Mouse (Mus musculus) liver, adult 2 months (tissue): Measurements from ENCODE around the gene Rbms1.

ENCODE experiments used
- CTCF ChIP-seq: fragments of 200-500 bp; IDR thresholded peaks from 2 replicates; pipeline ENCODE4 v1.5.1; 2011; ENCODE audit warnings: low read depth, low read length, control low read depth
- POLR2A ChIP-seq: fragments of 200-500 bp; IDR thresholded peaks from 2 replicates; pipeline ENCODE4 v1.6.1; 2011; ENCODE audit warnings: low read length, control low read depth; ENCODE audit not compliant: insufficient read depth; ENCODE audit errors: extremely low read depth

GRCm38 (mm10) chr2:60882202-60883042, 80.6 kb downstream of the Rbms1 start:
- TF ChIP-seq CTCF = no peak
- TF ChIP-seq POLR2A = no peak
